Mouse (Mus musculus) v-Abl transformed pro-B cells (cell line): Measurements from ENCODE around the gene Yipf3.

Experiments
- in situ Hi-C, 2 experiments: fragments of 400-800 bp; cut with MboI; formaldehyde crosslinking; loops; one replicate each; pipeline ENCODE4 v1.15.1; 2025; ENCODE audit not compliant: unreplicated experiment in 2 of 2

Yipf3 gene

DNA sequence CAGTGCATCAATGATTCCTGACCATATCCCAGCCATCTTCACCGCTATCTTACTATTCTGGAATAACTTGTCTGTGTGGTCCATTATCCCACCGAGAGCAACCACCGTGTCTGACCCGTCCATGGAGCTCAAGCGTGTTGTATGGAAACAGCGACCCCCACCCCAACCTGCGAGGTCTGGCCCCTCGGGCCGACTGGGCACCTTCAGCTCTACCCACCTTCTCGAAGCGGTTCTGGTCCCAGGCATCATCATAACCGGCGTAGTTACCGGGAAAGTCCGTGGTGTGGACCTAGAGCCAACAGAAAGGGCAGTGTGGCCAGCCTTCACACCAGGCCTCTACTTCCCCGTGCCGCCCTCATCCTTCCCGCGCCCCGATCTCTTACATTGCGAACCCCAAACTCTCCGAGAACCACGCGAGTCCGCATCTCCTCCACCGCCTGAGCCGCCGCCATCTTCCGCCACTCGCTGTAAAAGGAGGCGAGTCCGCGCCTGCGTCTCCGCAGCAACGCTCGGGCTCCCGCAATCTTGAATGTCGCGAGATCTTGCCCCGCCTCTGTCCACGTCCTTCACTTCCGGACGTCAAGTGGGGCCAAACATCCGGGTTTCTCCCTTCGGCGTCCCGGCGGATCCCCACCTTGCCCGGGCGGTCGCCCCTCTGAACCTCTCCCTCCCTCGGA is at the start of gene Yipf3, which contains the start of gene Polr1c:
Gene Yipf3 (plus strand): TSS at position 569 of the 677 bp plus-strand sequence.
Gene Polr1c (minus strand): TSS at position 543 of the 677 bp plus-strand sequence.
- in situ Hi-C loops, result no loop called here

DNA sequence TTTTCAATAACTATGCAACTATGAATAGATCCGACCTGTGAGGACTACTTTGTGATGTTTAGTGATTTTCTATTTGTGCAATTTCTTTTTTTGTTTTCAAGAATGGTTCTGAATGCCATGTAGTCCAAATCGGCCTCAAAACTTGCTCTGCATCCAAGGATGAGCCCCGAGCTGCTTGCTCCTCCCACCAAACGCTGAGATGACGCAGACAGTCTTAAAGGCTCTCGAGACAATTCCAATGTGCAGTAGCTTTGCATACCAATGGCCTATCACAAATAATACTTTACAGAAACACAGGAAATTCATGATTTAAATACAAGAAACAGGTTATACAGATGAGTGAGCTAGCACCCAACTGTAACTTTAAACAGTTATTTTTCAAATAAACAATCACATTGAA is 46.7 kb upstream of the Yipf3 start:
- in situ Hi-C loops, result loop anchor here in 1 of 2 experiments (25.0 kb wide), 1 partner anchor 736 kb away; no protein-coding TSS in a partner anchor

DNA sequence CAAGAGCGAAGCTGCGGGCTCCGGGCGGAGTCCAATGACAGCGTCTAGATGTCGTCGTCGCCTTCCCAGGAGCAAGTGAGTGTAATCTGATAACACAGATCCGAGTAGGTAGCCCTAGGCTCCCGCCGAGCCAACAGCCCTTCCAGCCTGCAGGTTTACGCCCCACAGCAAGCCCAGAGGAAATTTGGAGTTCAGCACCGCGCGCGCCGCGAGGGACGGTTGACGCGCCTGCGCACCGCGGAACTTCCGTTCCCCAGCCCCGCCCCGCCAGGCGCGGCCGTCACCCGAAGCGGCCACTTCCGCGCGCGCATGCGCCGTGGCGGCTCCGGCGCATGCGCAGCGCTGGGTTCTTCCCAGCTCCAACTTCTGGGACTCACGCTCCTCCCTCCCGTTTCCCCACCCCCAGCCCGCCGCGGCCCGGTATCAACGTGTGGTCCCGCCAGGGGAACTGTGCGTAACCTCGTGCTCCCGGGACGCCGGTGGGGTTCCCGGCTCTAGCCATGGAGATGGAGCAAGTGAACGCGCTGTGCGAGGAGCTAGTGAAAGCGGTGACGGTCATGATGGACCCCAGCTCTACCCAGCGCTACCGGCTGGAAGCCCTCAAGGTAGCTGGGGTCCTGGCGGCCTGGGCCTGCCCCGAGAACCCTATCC is 45.3 kb upstream of the Yipf3 start, which contains the start of the genes Polh and Xpo5:
Gene Polh (minus strand): TSS at position 225 of the 651 bp plus-strand sequence.
Gene Xpo5 (plus strand): TSS at position 362 of the 651 bp plus-strand sequence.
- in situ Hi-C loops, result loop anchor here in 1 of 2 experiments (25.0 kb wide), 1 partner anchor 735 kb away; no protein-coding TSS in a partner anchor

DNA sequence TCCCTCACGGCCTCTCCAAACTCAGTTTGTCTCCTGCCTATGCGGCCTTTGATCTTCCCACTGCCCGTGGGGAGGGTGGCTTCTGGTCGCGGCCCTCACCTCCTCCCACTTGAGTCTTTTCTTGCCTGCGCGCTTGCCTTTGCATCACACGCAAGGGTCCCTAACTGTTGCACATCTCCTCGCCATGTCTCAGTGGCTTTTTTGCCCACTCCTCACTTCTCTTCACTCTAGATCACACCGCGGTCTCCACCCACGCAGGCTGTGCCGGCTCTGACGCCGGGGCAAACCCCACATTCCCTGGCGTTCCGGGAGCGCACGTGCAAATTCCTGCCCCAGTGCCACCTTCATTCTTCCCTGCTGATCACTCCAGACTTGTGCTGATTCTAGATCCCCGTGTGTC is 44.8 kb upstream of the Yipf3 start:
- in situ Hi-C loops, result loop anchor here in 1 of 2 experiments (25.0 kb wide), 1 partner anchor 734 kb away; no protein-coding TSS in a partner anchor

DNA sequence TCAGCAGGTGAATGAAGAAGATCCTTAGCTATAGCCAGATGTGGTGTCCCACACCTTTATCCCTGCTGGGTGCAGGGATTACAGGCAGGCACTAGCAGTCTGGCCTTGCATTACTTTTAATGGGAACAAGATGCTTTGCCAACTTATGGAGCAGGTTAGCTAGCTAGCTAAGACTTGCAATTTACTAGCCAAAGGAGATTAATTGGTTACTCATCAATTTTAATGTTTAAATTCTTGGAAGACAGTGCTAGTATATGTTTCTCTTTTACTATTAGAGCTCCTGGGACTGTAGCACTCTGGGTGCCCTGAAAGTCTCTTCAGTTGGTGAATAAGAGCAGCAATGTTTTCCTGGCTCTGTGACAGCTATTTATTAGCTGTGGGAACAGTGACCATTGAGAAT is 41.2 kb upstream of the Yipf3 start:
- in situ Hi-C loops, result loop anchor here in 1 of 2 experiments (25.0 kb wide), 1 partner anchor 731 kb away; no protein-coding TSS in a partner anchor

DNA sequence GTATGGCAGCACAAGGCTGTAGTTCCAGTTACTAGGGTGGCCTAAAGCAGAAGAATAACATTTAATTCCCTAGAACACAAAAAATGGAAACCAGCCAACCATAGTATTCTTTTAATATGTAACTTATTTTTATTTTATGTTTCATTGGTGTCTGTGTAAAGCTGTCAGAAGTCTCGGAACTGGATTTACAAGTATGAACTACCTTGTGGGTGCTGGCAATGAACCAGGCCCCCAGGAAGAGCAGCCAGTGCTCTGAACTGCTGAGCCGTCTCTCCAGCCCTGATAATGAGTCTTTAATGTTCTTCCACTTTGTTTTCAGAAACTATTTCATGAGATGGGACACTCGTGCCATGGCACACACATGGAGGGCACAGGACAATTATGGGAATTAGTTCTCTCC is 37.3 kb upstream of the Yipf3 start:
- in situ Hi-C loops, result loop anchor here in 1 of 2 experiments (25.0 kb wide), 1 partner anchor 727 kb away; no protein-coding TSS in a partner anchor

GRCm38 (mm10) chr17:46221601-46222000 is 26.3 kb upstream of the Yipf3 start:
- in situ Hi-C loops, result loop anchor here in 1 of 2 experiments (25.0 kb wide), 1 partner anchor 716 kb away; no protein-coding TSS in a partner anchor

- in situ Hi-C loops, result no loop called here
Observed at GRCm38 (mm10) chr17:46227576-46227975, 20.3 kb upstream of the Yipf3 start.

DNA sequence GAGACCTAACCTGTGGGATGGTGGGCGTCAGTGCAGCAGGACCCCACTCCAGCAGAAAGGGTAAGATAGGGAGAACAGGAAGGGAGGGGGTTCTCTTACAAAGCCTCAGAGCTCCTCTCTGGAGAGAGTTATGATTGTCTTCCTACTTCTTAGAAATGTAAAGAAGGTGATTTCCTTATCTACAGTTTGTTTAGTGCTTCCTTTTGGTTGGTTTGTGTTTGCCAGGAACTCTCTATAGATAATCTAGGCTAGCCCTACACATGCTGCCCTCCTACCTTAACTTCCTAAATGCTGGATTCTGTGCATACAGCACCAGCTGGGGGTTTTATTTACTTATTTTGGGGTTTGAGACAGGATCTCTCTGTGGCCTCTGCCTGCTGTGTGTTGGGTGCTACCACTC is 11.8 kb upstream of the Yipf3 start:
- in situ Hi-C loops, result no loop called here

DNA sequence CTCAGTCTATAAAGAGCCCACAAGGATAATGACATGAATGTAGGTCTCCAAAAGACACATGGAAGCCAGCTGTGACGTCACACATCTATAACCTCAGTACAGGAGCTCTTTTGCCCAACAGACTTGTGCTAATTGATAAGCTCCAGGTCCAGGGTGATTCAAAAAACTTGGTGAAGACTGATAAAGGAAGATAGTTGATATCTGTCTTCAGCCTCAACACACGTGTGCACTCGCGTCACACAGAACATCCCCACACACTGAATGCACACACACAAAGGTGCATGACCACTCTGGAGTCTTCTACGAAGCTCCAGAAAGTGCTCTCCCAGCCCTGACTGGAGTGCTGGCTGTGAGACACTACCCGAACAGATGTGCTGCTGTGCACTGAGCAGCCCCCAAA is 10.8 kb upstream of the Yipf3 start:
- in situ Hi-C loops, result no loop called here

GRCm38 (mm10) chr17:46237480-46237879 is 10.4 kb upstream of the Yipf3 start:
- in situ Hi-C loops, result no loop called here

DNA sequence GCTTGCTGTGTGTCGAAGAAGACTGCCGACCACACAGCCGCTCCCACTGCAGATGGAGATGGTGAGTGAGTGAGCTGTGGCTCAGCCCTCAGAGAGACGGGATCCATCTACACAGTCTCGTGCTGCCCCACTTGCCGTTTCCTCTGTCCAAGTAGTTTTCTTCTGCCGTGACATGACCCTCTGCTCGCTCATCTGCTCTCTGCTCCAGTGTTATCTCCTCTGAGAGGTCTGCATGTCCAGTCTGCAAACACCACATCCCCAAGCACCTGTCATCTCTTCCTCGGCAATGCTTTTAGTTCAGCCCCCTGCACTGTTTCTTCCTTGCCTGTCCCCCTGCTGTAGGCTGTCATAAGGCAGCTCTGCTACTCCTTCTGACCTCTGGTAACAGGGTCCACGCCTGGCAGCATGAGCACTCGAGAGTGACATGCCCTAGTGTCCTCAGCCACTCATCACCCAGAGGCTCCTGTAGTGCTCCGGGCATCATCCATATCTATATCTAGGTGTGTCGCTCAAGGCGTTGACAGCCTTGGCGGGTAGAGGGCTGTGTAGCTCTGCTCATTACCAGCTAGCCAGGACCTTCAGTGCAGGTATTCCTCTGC is 8.3 kb upstream of the Yipf3 start:
- in situ Hi-C loops, result no loop called here

GRCm38 (mm10) chr17:46241471-46241870 is 6.4 kb upstream of the Yipf3 start:
- in situ Hi-C loops, result no loop called here

- in situ Hi-C loops, result no loop called here
Observed at GRCm38 (mm10) chr17:46242274-46242673, 5.6 kb upstream of the Yipf3 start.

DNA sequence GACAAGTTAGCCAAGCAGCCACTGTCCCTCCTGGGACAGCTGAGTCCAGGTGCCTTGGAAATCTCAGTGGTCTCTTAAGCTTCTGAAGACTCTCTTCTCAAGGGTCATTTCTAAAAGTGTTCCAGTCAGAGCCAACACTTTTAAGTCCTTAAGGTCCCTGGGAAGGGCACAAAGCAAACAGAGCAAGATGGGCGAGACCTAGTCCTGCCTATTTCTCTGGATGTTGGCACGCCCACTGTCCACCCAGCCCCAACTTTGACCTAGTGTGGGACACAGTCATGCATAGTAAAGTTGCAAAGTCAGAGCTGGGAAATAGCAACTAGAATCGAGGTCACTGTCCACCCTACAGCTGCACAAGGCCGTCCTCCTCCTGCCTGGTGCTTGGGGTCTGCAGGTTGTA is 4.9 kb upstream of the Yipf3 start:
- in situ Hi-C loops, result no loop called here

DNA sequence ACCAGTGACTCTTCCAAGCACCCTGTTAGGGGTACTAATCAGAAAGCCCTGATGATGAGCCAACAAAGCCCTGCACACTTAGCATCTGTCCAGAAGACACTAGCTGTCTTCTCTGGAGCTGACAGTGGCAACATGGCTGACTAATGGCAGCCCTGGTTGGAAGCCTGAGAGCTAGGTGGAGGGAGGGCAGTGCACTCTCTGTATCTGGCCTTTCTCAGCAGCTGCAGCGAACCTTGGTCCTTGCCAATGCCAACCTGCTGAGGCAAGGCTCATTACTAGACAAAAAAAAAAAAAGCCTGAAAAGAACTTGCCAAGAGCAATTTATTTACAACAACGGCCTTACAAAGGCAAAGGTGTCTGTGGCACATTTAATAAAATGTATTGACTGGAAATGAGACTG is 4.3 kb upstream of the Yipf3 start:
- in situ Hi-C loops, result no loop called here

DNA sequence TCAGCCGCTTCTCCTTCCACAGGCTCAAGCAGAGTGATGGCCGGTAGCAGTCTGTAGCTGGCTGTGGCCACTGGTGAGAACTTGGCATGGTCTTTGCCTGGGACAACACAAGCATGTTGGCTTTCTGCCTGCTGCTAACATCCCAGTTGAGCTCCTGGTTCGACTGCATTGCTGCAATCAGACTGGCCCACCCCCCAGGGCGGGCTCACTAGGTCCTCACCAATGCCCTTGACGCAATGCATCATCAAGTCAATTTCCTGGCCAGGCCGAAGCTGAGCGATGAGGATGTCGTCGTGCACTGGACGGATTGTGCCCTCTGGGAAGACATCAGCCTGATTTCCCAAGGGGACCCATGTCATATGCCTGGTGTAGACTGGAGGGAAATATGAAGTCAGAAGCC is 3.3 kb upstream of the Yipf3 start:
- in situ Hi-C loops, result no loop called here

DNA sequence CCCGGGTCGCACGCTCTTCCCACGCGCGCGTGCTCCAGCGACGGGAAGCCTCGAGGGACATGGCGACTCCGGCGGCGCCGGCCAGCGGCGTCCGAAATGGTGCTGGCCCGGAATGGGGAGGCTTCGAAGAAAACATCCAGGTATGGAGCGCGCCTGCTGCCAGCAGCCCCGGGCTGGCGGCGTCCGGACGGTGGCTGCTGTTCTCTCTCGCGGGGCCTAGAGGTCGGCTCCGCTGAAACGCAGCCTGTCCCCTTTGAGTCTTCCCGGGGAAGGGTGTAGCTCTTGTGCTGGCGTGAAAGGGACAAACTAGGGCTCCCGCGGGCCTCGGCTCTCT is 276 bp downstream of the Yipf3 start:
- in situ Hi-C loops, result no loop called here

- in situ Hi-C loops, result no loop called here
Observed at GRCm38 (mm10) chr17:46251174-46251573, 3.3 kb downstream of the Yipf3 start.

GRCm38 (mm10) chr17:46252571-46253451 is 4.9 kb downstream of the Yipf3 start:
- in situ Hi-C loops, result no loop called here
